Mouse (Mus musculus) liver, adult 2 months (tissue): Measurements from ENCODE around the gene Gpha2. TPM values are rescaled to one million over a fixed set of nuclear protein-coding genes. Genes with fewer than 3 reads are reported as not detected.

Experiments
- DNase-seq: peaks from one replicate; pipeline ENCODE4 v3.0.0-alpha.2; 2011; ENCODE audit warnings: low read depth, low spot score; ENCODE audit errors: extremely low read depth
- H3K27ac ChIP-seq: fragments of 200-500 bp; replicated peaks from 2 replicates; pipeline ENCODE4 v1.5.1; 2012; ENCODE audit warnings: low read depth, mild to moderate bottlenecking, control low read depth, inconsistent platforms, low read length; ENCODE audit not compliant: insufficient read depth
- H3K27me3 ChIP-seq: fragments of 200-500 bp; 2 replicates; pipeline ENCODE4 v1.6.1; 2012; ENCODE audit warnings: mild to moderate bottlenecking, moderate library complexity, low read length, inconsistent platforms; ENCODE audit not compliant: control insufficient read depth, insufficient read depth
- H3K36me3 ChIP-seq: fragments of 200-500 bp; 2 replicates; pipeline ENCODE4 v1.6.1; 2012; ENCODE audit warnings: low read length, inconsistent platforms; ENCODE audit not compliant: control insufficient read depth, insufficient read depth
- H3K4me1 ChIP-seq: fragments of 200-500 bp; 2 replicates; pipeline ENCODE4 v1.6.1; 2011; ENCODE audit warnings: low read length; ENCODE audit not compliant: control insufficient read depth, insufficient read depth
- H3K4me3 ChIP-seq: fragments of 200-500 bp; 2 replicates; pipeline ENCODE4 v1.5.1; 2011; ENCODE audit warnings: low read depth, mild to moderate bottlenecking, control low read depth, low read length, moderate library complexity; ENCODE audit not compliant: insufficient read depth
- H3K79me2 ChIP-seq: fragments of 200-500 bp; 2 replicates; pipeline ENCODE4 v1.6.1; 2012; ENCODE audit warnings: inconsistent platforms, mild to moderate bottlenecking, low read length, moderate library complexity; ENCODE audit not compliant: control insufficient read depth, insufficient read depth
- H3K9ac ChIP-seq: fragments of 200-500 bp; 2 replicates; pipeline ENCODE4 v1.6.1; 2012; ENCODE audit warnings: low read depth, mild to moderate bottlenecking, control low read depth, inconsistent platforms, low read length
- CTCF ChIP-seq: fragments of 200-500 bp; IDR thresholded peaks from 2 replicates; pipeline ENCODE4 v1.5.1; 2011; ENCODE audit warnings: low read depth, low read length, control low read depth
- POLR2A ChIP-seq: fragments of 200-500 bp; IDR thresholded peaks from 2 replicates; pipeline ENCODE4 v1.6.1; 2011; ENCODE audit warnings: low read length, control low read depth; ENCODE audit not compliant: insufficient read depth; ENCODE audit errors: extremely low read depth
- WGBS: fragments of 180-500 bp; shearing (Covaris S2); methylation state at CpG from one replicate; pipeline ENCODE4 v1.1.7; 2018; 5-methylcytosine and 5-hydroxymethylcytosine counted together
- polyA plus RNA-seq: library from polyadenylated mRNA; depleted of rRNA; stranded (reverse); fragments of >200 nt; gene quantifications from 2 replicates; pipeline ENCODE4 v1.2.3, GENCODE M21; 2012
- total RNA-seq: library from RNA; depleted of rRNA; stranded (reverse); fragments of >200 nt; gene quantifications from 2 replicates; pipeline ENCODE4 v1.2.3, GENCODE M21; 2014

Gene Gpha2
- total and polyA plus RNA-seq, 2 experiments, result 0.28 TPM; not detected in 1

GRCm38 (mm10) chr19:6261379-6261778 lies 35.2 kb downstream of the Gpha2 start:
- TF ChIP-seq CTCF (no peak), POLR2A (no peak)
- Histone ChIP-seq H3K27ac (no peak overlapping the region), H3K4me1 (peaks cover 16% of the 10 kb centered on the region), H3K36me3 (peaks cover 8% of the 10 kb centered on the region), H3K4me3 (no peak overlapping the region), H3K9ac (no peak overlapping the region), H3K27me3 (no peaks in the 10 kb centered on the region), H3K79me2 (peaks cover 9% of the 10 kb centered on the region; the same call in 1 of the 2 replicates)
- WGBS, result 94% methylated on average over 14 of the region's 14 CpGs
- DNase-seq, result no peak

- TF ChIP-seq CTCF (peak; percentile 98), POLR2A (no peak)
- Histone ChIP-seq H3K4me1 (peaks cover 19% of the 10 kb centered on the region), H3K9ac (no peak overlapping the region), H3K27ac (peak overlapping the region; percentile 82), H3K36me3 (peaks cover 4% of the 10 kb centered on the region; the same call in 1 of the 2 replicates), H3K4me3 (no peak overlapping the region), H3K79me2 (peaks cover 9% of the 10 kb centered on the region; the same call in 1 of the 2 replicates), H3K27me3 (no peaks in the 10 kb centered on the region)
- WGBS, result 64% methylated on average over 7 of the region's 7 CpGs
- DNase-seq, result peak; percentile 62
Observed at GRCm38 (mm10) chr19:6262222-6262621, 36.0 kb downstream of the Gpha2 start.

GRCm38 (mm10) chr19:6262839-6263433 lies 36.8 kb downstream of the Gpha2 start:
- peak; percentile 93 for DNase-seq
- peak overlapping the region; percentile 88 for H3K9ac ChIP-seq
- 29% methylated on average over 8 of the region's 8 CpGs for WGBS

DNA sequence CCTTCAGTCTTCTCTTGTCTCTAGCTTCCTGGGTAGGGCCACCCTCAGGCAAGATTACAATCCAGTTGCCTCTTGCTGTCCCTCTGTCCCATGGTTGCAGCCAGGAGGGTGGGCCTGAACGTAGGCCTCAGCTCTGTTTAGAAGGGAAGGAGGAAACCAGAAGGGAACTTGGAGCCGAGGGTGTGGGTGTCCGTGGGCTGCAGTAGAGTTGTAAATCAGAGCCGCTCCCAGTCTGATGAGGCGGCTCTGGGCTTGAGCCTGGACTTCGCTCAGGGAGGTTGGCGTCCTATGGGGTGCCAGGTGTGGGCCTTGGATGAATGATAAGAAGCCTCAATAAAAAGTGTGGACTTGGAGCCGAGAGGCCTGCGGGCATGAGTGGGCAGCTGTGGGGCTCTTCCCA lies 38.0 kb downstream of the Gpha2 start:
- peaks cover 28% of the 10 kb centered on the region for H3K4me1 ChIP-seq
- no peaks in the 10 kb centered on the region for H3K27me3 ChIP-seq
- TF ChIP-seq POLR2A, result peak; percentile 48; the same call in 1 of the 2 replicates
- TF ChIP-seq CTCF, result no peak
- peak overlapping the region; percentile 60 for H3K4me3 ChIP-seq
- peaks cover under 1% of the 10 kb centered on the region; the same call in 1 of the 2 replicates for H3K36me3 ChIP-seq
- peaks cover 9% of the 10 kb centered on the region; the same call in 1 of the 2 replicates for H3K79me2 ChIP-seq
- peak overlapping the region; percentile 95 for H3K27ac ChIP-seq
- WGBS, result 17% methylated on average over 9 of the region's 9 CpGs
- H3K9ac ChIP-seq, result peak overlapping the region; percentile 88
- DNase-seq, result peak; percentile 72

More at GRCm38 (mm10) chr19:6262839-6263433, 36.8 kb downstream of the Gpha2 start:
- Histone ChIP-seq H3K27me3 (no peaks in the 10 kb centered on the region), H3K79me2 (peaks cover 9% of the 10 kb centered on the region; the same call in 1 of the 2 replicates), H3K4me3 (peak overlapping the region; percentile 60), H3K36me3 (peaks cover 1% of the 10 kb centered on the region; the same call in 1 of the 2 replicates), H3K27ac (peak overlapping the region; percentile 95), H3K4me1 (peaks cover 24% of the 10 kb centered on the region)
- TF ChIP-seq POLR2A, result peak; percentile 94
- TF ChIP-seq CTCF, result no peak

DNA sequence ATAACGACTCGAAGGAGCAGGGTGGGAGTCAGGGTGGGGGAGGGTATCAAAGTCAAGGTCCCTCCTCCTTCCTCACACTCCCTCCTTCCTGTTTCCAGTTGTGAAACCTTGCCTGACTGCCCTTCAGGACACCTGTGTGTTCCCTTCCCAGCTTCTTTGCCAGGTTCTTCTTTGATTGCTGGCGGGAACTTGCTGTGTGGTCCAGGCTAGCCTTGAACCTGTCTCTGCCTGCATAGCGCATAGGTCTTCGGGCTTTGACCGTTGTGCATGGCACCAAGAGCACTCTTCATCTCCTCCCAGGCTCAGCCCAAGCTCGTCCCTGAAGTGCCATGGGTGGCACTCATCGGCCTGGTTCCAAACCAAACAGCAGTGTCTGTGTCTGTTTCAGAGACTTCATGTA lies 38.8 kb downstream of the Gpha2 start:
- Histone ChIP-seq H3K4me1 (peaks cover 31% of the 10 kb centered on the region), H3K4me3 (peak overlapping the region; percentile 60), H3K27ac (peak overlapping the region; percentile 95), H3K9ac (peak overlapping the region; percentile 88), H3K79me2 (peaks cover 9% of the 10 kb centered on the region; the same call in 1 of the 2 replicates), H3K27me3 (no peaks in the 10 kb centered on the region), H3K36me3 (no peaks in the 10 kb centered on the region)
- DNase-seq, result peak; percentile 76
- no peak for TF ChIP-seq CTCF
- TF ChIP-seq POLR2A, result no peak
- 23% methylated on average over 8 of the region's 8 CpGs for WGBS

GRCm38 (mm10) chr19:6265727-6266182 lies 39.6 kb downstream of the Gpha2 start:
- WGBS, result 43% methylated on average over 6 of the region's 6 CpGs
- H3K27ac ChIP-seq, result peak overlapping the region; percentile 95
- peak overlapping the region; percentile 88; the same call in 1 of the 2 replicates for H3K9ac ChIP-seq
- H3K36me3 ChIP-seq, result no peaks in the 10 kb centered on the region
- TF ChIP-seq POLR2A (no peak), CTCF (peak; percentile 2; the same call in 1 of the 2 replicates)
- H3K4me1 ChIP-seq, result peaks cover 38% of the 10 kb centered on the region
- peak overlapping the region; percentile 6; the same call in 1 of the 2 replicates for H3K4me3 ChIP-seq
- DNase-seq, result peak; percentile 38
- no peaks in the 10 kb centered on the region for H3K27me3 ChIP-seq
- H3K79me2 ChIP-seq, result peaks cover 9% of the 10 kb centered on the region; the same call in 1 of the 2 replicates
